Mouse (Mus musculus) ES-Bruce4 (cell line): Measurements from ENCODE around the gene Plcb4.

ENCODE experiments used
- CTCF ChIP-seq: IDR thresholded peaks from one replicate; pipeline ENCODE4 v1.8.1; 2011; ENCODE audit warnings: low read depth, low read length
- POLR2A ChIP-seq: IDR thresholded peaks from one replicate; pipeline ENCODE4 v1.8.1; 2011; ENCODE audit warnings: low read length; ENCODE audit not compliant: insufficient read depth

DNA sequence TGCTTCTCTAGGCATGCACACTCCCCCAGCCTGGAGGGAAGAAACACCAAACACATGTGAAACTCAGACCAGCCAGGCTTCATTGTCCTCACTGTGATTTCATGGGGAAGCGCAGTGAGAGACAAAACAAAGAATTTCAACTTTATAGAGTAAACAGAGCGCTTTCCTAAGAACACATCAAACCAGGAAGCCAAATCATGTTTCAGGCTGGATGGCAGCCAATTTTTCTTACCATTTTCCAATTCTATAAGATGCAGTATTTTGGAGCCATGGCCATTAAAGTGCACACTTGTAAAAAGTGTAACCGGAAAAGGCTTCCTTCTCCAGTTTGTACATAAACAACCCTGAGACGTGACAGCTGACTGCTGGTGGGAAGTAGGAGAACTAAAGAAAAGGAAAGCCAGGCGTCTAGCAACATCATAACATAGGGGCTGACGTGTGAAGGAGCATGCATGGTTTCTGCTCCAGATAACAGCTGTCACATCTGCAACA, 221.5 kb downstream of the Plcb4 start:
- TF ChIP-seq POLR2A: no peak
- TF ChIP-seq CTCF: no peak
